Mouse (Mus musculus) forelimb bud, embryonic 11.5 days (tissue): ENCODE measurements around the gene Grk3.

ENCODE experiments used
- DNase-seq: peaks from one replicate; pipeline ENCODE4 v3.0.0-alpha.2; 2012; ENCODE audit warnings: low read depth, low spot score

Gene Grk3

DNA sequence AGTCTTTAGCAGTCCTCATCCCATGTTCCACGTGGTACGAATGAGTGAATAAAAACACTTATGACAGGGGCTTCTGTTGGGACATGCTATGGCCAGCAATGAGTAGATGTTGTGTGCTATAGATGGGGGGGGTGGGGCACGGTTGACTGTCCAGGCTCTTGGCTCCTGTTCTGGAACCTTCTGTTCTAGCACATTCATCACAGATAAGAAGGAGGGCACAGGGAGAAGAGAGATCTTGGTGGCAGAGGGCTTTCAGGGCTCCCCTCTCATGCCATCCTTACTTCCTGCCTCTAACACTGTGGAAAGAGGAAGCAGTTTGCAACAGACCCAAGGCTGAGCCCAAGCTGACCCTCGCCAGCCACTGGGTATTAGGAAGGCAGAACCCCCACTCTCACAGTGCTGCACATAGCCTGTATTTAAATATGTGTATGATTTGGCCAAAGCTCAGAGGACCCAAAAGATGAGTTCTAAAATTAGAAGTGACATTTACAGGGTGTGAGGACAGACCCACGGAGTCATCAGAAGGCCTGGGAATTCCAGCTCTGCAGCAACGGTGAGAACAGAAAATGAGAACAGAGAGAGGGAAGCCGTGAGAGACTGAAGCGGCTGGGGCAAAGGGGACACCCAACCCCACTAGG lies 6.3 kb downstream of the Grk3 start:
- DNase-seq = no peak

DNA sequence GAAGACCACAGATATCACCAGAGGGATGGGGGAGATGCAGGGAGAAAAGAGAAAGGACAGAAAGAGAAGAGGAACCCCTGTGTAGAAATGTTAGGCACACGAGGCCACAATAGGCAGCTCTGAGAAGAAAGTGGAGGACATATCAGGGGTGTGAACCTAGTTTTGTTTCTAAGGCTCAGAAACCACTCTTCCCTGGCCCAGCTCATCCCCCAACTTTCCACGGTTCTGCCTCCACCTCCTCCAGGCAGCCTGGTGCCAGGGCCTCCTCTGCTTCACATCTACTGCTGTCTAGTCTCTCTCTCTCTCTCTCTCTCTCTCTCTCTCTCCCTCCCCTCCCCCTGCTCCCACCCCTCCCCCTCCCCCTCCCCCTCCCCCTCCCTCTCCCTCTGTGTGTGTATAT lies 7.1 kb downstream of the Grk3 start:
- DNase-seq = no peak

DNA sequence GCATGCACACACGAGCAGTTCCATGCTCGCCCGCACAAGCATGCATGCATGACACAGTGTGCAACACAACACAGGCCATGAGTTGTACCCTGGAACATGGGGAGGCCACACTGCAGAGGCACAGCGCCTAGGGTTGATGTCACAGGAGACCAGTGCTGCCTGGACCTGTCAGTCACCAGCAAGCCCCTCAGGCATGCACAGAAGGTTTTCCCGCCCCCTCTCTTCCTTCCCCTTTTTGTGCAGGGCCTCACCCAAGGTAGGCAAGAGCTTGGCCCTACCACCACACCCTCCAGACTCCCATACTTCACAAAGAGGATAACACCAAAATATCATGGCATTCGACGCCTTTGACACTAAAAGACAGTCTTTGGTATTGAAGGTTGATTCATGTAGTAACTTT lies 8.6 kb downstream of the Grk3 start:
- DNase-seq = no peak

DNA sequence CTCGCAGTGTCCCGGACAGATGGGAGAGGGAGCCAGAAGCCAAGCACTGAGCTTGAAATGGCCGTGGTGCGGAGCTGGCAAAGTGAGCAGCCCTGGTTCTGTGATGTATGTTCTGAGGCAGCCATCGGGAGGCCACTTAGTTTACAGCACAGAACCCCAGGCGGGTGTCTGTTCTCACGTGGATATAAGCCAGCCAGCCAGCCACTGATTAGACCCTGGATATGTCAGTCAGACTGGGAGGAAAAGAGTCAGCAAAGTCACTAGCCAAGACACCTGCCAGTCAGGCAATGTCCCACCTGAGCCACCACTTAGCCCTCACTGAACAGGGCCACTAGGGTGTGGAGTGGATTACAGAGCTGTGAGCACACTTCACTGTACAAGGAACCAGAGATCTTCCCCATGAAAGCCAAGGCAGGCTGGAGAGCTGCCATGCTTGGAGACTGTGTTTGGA lies 9.6 kb downstream of the Grk3 start:
- DNase-seq = no peak

DNA sequence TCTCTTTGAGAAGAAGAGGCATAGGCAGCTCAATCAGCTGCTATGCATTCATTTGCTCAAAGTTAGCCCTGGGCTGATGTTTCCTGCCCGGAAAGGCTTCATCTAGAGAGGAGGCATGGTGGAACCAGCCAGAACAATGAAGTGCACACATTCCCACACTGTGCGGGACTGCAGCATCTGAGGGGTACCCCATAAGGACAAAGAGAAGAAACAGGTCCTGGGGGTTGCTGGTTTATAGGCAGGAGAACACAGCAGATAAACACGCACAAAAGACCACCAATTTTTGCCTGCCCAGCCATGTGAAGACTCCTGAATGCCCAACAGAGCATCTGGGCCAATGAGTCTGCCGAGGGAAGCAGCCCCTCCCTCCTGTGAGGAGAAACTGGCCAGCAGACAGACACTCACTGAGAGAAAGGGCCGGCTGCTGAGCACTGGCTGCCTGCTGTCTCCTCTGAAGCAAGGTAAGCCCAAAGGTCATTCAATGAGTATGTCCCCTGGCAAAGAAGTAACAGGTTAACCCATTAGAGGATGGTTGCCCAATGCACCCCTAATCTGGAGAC lies 12.7 kb downstream of the Grk3 start:
- no peak for DNase-seq

DNA sequence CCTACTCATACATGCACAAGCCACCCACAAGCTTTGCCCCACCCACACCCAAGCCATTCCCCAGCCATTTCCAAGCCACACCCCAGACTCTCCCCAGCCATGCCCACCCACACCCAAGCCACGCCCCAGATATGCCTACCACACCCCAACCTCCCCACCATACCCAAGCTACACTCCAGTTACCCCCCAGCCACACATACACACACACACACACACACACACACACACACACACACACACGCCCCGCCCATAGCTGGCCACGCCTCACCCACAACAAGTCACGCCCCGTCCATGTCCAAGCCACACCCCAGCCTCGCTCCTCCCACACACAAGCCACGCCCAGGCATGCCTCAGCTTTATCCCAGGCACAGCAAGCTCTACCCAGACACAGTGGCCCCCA lies 16.4 kb downstream of the Grk3 start:
- no peak for DNase-seq

DNA sequence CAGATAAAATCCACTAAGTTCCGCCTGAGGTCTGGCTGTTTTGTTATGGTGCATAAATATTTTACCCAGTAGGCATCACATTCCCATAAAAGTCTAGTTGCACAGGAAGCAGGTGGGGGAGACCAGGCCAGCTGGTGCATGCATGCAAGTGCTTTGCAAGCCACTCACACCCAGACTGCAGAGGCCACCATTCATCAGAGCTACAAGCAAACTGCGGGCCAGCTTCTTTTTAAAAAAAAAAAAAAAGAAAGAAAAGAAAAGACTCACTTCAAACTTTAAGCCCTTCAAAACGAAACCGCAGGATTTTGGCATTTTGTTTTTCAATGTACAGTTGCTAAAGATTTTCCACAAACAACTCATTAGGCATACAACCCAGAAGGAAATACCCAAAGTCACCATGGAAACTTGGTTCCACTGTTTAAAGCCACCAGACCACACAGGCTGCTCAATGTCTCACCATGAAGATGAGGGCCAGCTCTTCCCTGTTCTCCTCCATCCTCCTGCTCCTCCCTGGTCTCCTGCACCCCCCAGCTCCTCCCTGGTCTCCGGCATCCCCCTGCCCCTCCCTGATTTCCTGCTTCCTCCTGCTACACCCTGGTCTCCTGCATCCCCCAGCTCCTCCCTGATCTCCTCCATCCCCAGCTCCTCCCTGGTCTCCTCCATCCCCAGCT lies 17.9 kb downstream of the Grk3 start:
- DNase-seq = peak; percentile 28

DNA sequence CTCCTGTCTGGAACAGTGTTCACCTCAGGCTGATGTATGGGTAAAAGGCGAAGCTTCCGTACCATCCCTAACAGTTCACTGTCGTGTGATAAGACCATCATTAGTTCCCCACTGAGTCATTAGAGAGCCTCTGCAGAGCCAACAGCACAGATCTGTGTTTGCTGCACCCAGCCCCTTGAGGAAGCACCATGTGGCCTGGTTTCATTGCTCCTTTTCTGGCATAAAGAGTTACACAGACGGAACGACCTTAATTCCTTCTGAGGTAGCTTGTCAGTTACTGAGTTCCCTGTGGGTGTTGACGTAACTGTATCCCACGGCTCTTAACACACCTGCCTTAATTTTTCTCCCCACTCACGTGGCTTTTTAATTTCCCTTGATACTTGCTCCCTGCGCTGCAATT lies 24.3 kb downstream of the Grk3 start:
- no peak for DNase-seq

DNA sequence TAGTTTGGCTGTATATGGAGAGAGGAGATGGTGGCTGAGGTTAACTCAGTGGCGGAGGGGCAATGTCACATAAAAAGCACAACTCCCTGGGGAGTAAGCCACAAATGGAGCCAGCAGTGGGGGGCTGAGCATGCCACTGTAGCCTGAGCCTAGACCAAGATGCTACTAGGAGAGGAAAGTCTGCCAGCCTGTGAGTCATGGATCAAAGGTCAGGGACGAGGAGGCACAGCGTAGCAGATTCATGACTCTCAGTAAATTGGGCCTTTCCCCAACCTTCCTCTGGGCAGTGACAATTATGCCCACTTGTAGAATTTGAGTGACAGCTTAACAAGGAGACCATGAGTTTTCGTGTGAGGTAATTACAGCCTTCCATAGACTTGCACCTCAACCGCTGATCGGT lies 33.7 kb downstream of the Grk3 start:
- no peak for DNase-seq

DNA sequence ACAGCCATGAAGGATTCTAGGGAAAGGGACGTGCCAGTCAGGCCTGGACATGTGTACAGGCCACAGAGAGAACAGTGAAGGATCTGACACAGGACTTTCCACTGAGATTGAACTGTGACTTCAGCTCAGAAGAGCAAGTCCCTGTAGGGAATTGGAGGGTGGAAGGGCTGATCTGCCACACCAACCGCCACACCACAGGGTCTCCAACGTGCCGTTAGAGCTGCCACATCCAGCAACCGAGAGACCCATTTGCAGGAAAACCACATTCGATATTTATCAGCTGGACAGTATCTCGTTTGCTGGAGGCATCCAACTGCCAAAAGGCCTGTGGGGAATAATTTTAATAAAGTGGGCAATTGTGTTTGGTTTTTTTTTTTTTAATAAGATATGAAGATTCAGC lies 35.9 kb downstream of the Grk3 start:
- DNase-seq = no peak

DNA sequence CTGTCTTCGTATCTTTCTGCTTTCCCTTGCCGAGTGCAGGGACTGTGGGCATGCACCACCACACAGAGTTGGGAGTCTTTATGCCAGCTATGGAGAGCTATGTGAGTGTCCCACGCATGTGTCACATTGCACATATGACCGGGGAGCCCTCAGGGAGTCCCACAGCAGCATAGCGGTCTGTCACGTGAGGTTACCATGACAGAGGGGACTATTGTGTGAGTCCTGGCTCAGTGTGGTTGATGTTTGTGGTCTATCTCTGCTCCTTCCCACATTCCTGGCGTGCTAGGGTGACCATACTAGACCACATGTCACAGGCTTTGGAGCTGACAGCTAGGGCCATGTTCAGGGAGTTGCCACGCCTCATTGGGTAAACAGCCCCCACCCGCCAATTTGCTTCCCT lies 36.4 kb downstream of the Grk3 start:
- no peak for DNase-seq

DNA sequence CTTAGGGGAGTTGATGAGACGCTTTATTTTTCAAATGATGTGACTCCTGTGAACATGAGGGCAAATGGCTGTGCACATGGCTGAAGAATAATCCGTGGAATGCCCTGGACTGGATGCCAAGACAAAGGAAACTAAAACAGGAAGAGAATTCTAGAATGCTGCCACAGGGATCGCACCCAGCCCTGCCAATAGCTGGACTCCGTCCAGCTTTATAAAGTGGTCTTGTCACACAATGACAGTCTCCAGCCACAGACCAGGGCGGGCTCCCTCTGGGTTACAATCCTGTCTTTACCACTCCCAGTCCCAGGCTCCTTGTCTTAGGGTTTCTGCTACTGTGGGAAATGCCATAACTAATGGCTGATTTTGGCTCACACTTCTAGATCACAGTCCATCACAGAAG lies 38.5 kb downstream of the Grk3 start:
- DNase-seq = no peak

DNA sequence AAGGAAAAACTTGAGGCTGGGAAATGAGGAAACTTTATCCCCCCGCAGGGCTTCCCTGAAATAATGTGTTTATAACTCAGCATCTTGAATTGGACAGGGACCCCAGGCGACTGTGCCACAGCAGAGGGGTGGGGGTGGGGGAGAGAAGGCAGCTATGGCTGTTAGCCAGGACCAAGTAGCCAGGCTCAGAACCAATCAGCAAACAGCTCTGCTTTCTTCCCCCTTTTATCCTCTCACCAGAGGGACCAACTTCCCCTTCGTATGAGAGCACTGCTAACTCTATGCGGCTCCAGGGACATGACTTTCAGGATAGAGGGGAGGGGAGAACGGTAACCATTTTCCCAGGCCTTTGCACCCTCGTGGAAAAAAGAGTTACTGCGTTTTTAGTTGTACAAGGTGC lies 42.0 kb downstream of the Grk3 start:
- DNase-seq = no peak

DNA sequence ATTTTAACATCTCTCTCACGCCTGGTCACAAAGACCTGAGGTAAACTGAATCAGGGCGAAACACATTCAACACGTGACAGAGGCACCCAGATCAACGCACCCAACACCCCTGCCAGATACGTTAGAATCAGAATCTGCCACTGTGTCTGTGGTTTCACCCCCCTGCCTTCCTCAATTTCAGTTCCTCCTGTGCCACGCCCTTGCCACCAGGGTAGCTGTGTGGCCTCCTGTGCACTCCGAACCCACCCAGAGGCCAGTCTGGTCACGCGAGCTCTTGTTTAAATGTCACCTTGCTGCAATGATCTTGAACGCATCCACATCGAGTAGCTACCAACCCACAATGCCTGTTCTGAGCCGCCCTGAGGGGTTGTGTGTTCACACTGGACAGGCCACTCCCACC lies 43.3 kb downstream of the Grk3 start:
- DNase-seq = no peak

DNA sequence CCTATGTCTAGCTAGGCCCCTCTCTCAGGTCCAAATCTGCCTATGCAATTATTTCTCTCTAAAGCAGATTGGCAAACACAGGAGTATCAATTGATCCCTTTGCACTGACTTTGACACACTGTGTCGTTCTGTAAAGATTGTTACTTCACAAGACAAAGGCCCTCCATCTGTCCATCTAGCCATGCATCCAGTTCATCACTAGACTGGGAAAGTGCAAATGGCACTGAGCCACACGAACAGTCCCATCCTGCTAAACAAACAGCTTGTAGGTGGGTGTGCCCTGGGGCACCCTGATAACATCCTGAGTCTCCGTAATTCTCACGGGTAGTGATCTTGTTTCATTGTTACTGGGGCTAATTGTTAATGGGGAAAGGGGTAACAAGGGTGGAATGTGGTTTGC lies 52.1 kb downstream of the Grk3 start:
- no peak for DNase-seq

DNA sequence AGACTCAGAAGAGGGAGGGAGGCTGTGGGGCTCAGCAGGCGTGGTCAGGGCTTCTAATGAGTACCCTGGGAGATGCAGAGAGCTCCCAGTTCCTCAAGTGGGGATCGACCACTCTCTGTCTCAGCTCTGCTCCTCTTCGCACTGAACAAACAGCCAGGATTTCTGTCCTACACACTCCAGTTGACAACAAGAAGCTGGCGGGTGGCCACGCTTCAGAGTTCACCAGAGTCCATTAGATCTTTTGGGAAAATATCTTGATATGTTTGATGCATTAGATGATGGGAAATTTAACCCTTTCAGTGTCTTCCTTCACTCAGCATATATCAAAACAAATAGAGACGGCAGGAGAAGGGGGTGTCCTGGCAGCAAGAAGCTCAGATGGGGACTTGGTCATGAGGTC lies 53.4 kb downstream of the Grk3 start:
- DNase-seq = no peak

DNA sequence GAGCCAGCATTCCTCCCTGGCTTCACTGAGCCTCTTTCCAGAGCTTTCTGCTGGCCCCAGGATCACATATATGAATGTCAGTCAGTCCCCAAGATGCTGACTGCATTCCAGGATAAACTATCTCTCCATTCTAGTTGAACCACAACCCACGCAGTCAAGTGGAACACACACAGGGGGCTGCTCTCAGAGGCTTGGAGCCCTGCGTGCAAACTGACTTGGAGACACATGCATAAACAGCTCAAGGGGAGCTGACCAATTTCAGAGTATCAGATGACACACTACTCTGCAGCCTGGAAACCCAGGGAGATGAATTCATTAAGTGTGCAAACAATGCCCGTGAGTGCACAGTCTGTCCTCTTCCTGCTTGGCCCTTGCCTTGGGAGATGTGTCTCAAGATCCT lies 54.7 kb downstream of the Grk3 start:
- DNase-seq = no peak

DNA sequence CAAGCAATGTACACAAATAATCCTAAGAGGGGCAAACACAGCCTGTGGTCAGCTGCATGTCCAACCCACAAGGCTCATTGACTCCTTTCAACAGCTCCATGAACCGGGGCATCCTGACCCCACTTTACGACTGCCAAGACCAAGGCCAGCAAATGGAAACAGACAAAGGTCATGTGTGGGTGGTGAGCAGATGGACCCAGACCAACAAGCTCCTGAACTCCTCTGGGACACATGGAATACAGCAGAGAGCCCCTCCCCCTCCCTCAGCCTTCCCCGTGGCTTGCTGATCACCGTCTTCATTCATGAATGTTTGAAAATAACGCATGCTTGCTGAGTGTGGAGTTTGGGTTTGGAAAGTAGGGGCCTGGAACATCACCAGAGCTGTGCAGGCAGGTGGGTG lies 57.3 kb downstream of the Grk3 start:
- DNase-seq = no peak

DNA sequence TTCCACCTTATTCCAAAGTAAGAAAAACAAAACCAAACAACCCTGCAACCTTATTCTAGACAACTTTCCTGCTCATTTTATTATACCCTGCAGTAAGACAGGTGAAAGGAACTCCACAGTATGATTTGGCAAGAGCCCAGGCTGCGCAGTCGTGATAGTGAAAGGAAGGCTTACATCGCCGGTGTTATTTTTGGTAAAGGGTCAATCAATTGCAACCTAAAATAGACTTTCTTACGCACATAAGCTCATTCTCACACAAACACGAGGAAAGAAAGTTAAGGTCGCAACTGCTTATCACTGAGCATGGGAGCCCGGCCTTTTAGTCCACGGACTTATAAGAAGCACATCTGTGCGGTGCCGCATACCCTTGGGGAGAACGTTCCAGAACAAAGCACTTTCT lies 58.8 kb downstream of the Grk3 start:
- no peak for DNase-seq

DNA sequence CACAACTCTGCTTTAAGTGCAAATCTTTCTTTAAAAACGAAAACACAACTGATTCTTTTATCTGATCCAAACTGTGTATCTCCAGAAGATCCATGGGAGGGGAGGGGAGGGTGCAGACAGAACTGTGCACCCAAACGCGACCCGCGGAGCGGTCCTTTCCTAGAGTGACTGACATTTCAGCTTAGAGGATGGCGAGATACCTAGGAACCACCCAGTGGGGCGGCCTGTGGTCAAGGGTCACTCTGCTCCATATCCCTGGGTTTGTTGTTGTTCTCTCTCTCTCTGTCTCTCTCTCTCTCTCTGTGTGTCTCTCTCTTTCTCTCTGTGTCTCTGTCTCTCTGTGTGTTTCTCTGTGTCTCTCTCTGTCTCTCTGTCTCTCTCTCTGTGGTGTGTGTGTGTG lies 59.2 kb downstream of the Grk3 start:
- DNase-seq = no peak

DNA sequence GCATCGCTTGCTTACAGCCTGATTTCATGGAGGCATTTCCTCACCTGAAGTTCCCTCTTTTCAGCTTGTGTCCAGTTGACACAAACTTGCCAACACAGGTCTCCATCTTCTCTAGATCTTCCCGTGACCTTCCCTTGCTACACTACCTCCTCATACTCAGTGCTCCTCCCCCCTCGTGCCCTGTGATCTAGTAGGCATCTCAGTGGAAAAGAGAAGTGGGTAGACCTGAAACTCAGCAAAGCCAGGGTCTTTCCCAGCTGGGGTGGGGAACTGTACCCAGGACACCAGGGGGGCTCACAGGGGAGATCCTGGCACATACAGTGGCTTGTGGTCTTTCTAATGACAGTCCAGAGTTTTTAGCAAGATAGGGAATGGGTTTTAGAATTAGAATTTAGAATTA lies 64.7 kb downstream of the Grk3 start:
- no peak for DNase-seq

DNA sequence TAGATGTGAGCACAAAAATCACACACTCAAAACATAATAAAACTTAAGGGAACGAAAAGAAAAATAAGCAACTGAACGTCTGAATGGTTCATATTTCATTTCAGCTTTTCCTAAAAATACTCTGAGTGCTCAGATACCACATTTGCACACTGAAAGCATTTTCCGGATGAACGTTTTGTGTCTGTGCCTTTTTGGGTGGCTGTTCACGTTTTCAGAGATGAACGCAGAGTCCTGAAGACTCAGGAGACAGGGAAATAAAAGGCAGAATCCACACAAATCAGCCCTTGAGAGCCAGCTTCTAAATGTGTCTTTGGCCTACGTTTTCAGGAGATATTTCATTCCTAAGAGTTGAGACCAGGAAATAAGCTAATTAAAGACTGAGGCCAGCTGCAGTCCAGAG lies 69.7 kb downstream of the Grk3 start:
- DNase-seq = no peak

DNA sequence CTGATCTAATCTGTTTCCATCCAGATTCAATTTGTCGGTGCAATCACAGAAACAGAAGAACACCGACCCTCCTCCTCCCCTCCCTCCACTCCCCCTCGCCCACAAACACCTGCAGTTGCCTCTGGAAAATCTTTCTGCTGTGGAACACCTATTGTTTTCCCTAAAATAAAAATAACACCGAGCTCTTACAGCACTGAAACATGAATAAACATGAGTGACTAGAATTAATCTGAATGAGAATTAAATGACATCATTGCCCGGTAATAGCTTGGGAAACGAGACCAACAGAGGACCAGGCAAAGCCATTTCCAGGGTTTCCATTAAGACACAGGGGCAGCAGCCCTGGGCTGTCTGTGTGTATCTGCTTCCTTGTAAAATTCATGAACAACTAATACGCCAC lies 73.3 kb downstream of the Grk3 start:
- no peak for DNase-seq

DNA sequence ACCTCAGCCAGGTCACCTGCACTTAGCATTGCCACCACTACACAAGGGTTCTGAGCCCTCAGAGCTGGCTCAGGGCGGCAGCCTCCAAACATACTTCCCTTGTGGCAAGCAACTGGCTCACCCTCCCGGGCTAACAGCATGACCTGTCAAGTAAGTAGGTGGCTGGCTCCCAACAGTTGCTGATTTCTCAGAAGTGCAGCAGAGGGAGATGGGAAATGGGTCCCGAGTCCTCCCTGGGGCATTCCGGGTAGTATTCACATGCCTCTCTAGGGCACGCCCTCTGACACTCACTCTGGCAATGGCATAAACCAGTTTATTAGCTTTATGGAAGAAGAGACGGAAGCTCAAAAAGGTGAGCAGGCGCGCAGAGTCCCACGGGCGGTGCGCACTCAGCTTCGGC lies 74.6 kb downstream of the Grk3 start:
- no peak for DNase-seq
